Mouse (Mus musculus): Measurements from ENCODE around the gene Lgals12. TPM values are rescaled to one million over a fixed set of nuclear protein-coding genes. Genes with fewer than 3 reads are reported as not detected.

The Lgals12 gene
- polyA plus RNA-seq, 1 experiment, result 0.05 TPM

DNA sequence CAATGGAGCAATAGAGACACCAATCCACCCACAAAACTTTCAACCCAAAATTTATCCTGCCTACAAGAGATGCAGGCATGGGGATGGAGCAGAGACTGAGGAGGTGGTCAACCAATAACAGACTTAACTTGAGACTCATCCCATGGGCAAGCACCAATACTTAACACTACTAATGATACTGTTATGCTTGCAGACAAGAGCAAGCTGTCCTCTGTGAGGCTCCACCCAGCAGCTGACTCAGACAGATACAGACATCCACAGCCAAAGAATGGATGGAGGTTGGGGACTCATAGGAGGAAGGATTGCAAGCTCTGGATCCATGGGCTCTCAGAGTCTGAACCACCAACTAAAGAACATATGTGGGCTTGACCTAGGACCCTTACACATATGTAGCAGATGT, 53.6 kb downstream of the Lgals12 start:
- H3K27me3 ChIP-seq (ENCODE audit: control insufficient read depth, insufficient read depth, low read length), result no peaks in the 10 kb centered on the region
- no peaks in the 10 kb centered on the region for H3K4me1 ChIP-seq (ENCODE audit: control insufficient read depth, insufficient read depth, low read length)
- no peak for TF ChIP-seq CTCF (IDR thresholded peaks at IDR 0.05; ENCODE audit: borderline replicate concordance, insufficient read depth, low read depth, low read length)
- no peak for TF ChIP-seq POLR2A (IDR thresholded peaks at IDR 0.05; ENCODE audit: borderline replicate concordance, insufficient read depth, low read length)
- H3K27ac ChIP-seq (ENCODE audit: insufficient read depth, low read length), result no peak overlapping the region
- DNase-seq, result no peak
- H3K4me3 ChIP-seq (replicated peaks; ENCODE audit: insufficient read depth, low read depth, low read length), result no peak overlapping the region

DNA sequence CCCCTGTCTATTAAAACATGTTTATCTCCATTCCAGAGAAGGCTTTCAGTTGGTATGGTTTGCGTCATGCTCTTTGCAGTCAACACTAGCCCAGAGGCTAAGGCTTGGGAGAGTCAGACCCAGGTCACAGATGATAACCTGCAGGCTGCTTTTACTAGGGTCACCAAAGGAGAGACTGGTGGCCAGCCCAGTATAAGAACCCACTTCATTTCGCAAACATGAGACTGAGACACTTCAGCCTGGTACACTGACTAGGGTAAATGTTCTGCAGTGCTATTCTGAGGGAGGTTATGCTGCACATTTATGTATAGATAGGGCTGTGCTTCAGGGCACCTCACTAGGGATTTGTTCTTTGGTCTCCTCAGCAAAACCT, 54.7 kb downstream of the Lgals12 start:
- no peaks in the 10 kb centered on the region for H3K4me1 ChIP-seq (ENCODE audit: control insufficient read depth, insufficient read depth, low read length)
- no peaks in the 10 kb centered on the region for H3K27me3 ChIP-seq (ENCODE audit: control insufficient read depth, insufficient read depth, low read length)
- 88% methylated on average over 2 of the region's 2 CpGs for WGBS
- H3K4me3 ChIP-seq (replicated peaks; ENCODE audit: insufficient read depth, low read depth, low read length), result no peak overlapping the region
- no peak overlapping the region for H3K27ac ChIP-seq (ENCODE audit: insufficient read depth, low read length)
- DNase-seq, result no peak
- TF ChIP-seq POLR2A (IDR thresholded peaks at IDR 0.05; ENCODE audit: borderline replicate concordance, insufficient read depth, low read length), result no peak
- TF ChIP-seq CTCF (IDR thresholded peaks at IDR 0.05; ENCODE audit: borderline replicate concordance, insufficient read depth, low read depth, low read length), result no peak

DNA sequence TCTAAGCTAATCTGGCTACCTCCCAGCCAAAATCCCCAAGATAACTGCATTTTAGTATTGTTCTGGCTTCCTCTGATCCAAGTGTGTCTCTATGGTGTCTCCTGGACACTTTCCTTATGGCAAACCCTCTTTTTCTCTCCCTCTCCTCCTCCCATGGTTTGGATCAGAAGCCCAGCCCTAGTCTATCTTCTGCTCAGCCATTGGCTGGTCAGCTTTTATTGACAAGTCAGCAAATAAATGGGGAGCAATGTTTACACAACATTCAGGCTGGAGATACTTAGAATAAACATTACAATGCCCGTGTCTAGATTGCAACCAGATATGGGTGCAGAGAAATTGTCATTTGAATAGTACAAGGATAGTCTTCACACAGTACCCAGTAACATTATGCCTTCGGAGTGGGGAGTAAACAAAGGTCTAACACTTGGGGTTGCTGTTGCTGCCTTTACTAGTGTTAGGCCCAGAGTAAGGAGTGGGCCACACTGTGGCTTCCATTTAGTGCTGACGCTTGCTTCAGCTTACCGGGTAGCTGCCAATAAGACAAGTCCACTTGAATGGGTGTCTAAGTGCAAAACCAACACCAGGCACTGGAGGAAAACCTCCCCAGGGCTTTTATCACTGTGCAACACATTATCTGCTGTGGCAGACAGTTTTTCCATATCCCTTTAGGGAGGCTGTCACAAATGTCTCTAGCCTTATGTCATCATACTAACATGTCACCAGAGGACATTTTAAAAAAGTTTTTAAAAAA, 55.3 kb downstream of the Lgals12 start:
- no peak overlapping the region for H3K4me3 ChIP-seq (replicated peaks; ENCODE audit: insufficient read depth, low read depth, low read length)

DNA sequence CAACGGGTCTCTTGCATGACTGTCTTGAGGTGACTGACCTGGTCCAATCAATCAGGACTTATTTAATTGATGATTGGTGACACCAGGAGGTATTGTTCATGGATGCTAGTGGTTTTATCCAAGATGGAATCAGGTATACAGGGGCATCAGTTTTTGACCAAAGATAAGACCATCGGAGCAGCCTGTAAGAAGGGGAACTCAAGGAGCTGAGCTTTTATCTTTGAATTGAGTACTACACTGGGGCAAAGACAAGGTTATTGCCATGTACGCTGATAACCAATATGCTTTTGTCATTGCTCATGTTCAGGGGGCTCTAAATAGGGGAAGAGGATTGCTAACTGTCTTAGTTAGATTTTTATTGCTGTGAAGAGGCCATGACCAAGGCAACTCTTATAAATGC, 58.1 kb downstream of the Lgals12 start:
- DNase-seq, result no peak
- Histone ChIP-seq H3K27ac (ENCODE audit: insufficient read depth, low read length) (no peak overlapping the region), H3K4me1 (ENCODE audit: control insufficient read depth, insufficient read depth, low read length) (no peaks in the 10 kb centered on the region), H3K27me3 (ENCODE audit: control insufficient read depth, insufficient read depth, low read length) (no peaks in the 10 kb centered on the region), H3K4me3 (replicated peaks; ENCODE audit: insufficient read depth, low read depth, low read length) (no peak overlapping the region)
- 92% methylated on average over 3 of the region's 3 CpGs for WGBS
- no peak for TF ChIP-seq CTCF (IDR thresholded peaks at IDR 0.05; ENCODE audit: borderline replicate concordance, insufficient read depth, low read depth, low read length)
- TF ChIP-seq POLR2A (IDR thresholded peaks at IDR 0.05; ENCODE audit: borderline replicate concordance, insufficient read depth, low read length), result no peak

More for the DNA sequence above, 55.3 kb downstream of the Lgals12 start:
- Histone ChIP-seq H3K27me3 (ENCODE audit: control insufficient read depth, insufficient read depth, low read length) (no peaks in the 10 kb centered on the region), H3K4me1 (ENCODE audit: control insufficient read depth, insufficient read depth, low read length) (no peaks in the 10 kb centered on the region), H3K27ac (ENCODE audit: insufficient read depth, low read length) (no peak overlapping the region)
- WGBS, result 79% methylated on average over 4 of the region's 4 CpGs
- TF ChIP-seq POLR2A (IDR thresholded peaks at IDR 0.05; ENCODE audit: borderline replicate concordance, insufficient read depth, low read length) (no peak), CTCF (IDR thresholded peaks at IDR 0.05; ENCODE audit: borderline replicate concordance, insufficient read depth, low read depth, low read length) (no peak)
- DNase-seq, result no peak

Other genes with a start within 250 kb of the Lgals12 start
- 18.5 and 19.0 TPM in 2 replicates for gene Spindoc, start 224.2 kb downstream of the Lgals12 start, polyA plus RNA-seq (2012; rRNA removed)
- gene 2700081O15Rik, start 189.6 kb downstream of the Lgals12 start, polyA plus RNA-seq (2012; rRNA removed), result 16.3 and 16.6 TPM in 2 replicates
- 563 and 663 TPM in 2 replicates for gene Rtn3, start 123.9 kb downstream of the Lgals12 start, polyA plus RNA-seq (2012; rRNA removed)
- gene Atl3, start 113.2 kb downstream of the Lgals12 start, polyA plus RNA-seq (2012; rRNA removed), result 18.1 and 18.3 TPM in 2 replicates
- 50.6 and 56.9 TPM in 2 replicates for gene Pla2g16, start 49.7 kb downstream of the Lgals12 start, polyA plus RNA-seq (2012; rRNA removed)
- 0.21 TPM in 1 of 2 replicates, not detected in the other for gene Hrasls5, start 5.3 kb upstream of the Lgals12 start, polyA plus RNA-seq (2012; rRNA removed)
- not detected in 2 replicates for gene Slc22a19, start 104.1 kb upstream of the Lgals12 start, polyA plus RNA-seq (2012; rRNA removed)
- not detected in 2 replicates for gene Slc22a26, start 195.5 kb upstream of the Lgals12 start, polyA plus RNA-seq (2012; rRNA removed)